Mouse (Mus musculus) heart, embryonic 11.5 days (tissue): Measurements from ENCODE around the gene Tmcc3. TPM values are rescaled to one million over a fixed set of nuclear protein-coding genes. Genes with fewer than 3 reads are reported as not detected.

Experiments used
- ATAC-seq: fragments of 200-750 bp; cut with Nextera tagmentation; replicated peaks from 2 replicates; pipeline ENCODE4 v1.8.0; 2017; ENCODE audit warnings: moderate library complexity; ENCODE audit not compliant: insufficient number of reproducible peaks, low FRiP score, low TSS enrichment
- H3K27ac ChIP-seq: fragments of 300-500 bp; sonication (generic); 2 replicates; pipeline ENCODE4 v1.5.1; 2014; ENCODE audit warnings: mild to moderate bottlenecking, low read depth, low read length
- H3K27me3 ChIP-seq: fragments of 300-500 bp; sonication (generic); 2 replicates; pipeline ENCODE4 v1.6.1; 2014; ENCODE audit warnings: mild to moderate bottlenecking, low read length, mixed read lengths; ENCODE audit not compliant: control insufficient read depth, insufficient read depth
- H3K36me3 ChIP-seq: fragments of 300-500 bp; sonication (generic); 2 replicates; pipeline ENCODE4 v1.6.1; 2014; ENCODE audit warnings: mild to moderate bottlenecking, low read length, moderate library complexity, mixed read lengths; ENCODE audit not compliant: control insufficient read depth, insufficient read depth
- H3K4me1 ChIP-seq: fragments of 300-500 bp; sonication (generic); 2 replicates; pipeline ENCODE4 v1.6.1; 2014; ENCODE audit warnings: low read length; ENCODE audit not compliant: control insufficient read depth, insufficient read depth
- H3K4me2 ChIP-seq: fragments of 300-500 bp; sonication (generic); 2 replicates; pipeline ENCODE4 v1.6.1; 2014; ENCODE audit warnings: mild to moderate bottlenecking, moderate library complexity
- H3K4me3 ChIP-seq: fragments of 300-500 bp; sonication (generic); 2 replicates; pipeline ENCODE4 v1.5.1; 2014; ENCODE audit warnings: low read depth, low read length
- H3K9ac ChIP-seq: fragments of 300-500 bp; sonication (generic); 2 replicates; pipeline ENCODE4 v1.6.1; 2014; ENCODE audit warnings: mild to moderate bottlenecking, low read depth, low read length, moderate library complexity
- H3K9me3 ChIP-seq: fragments of 300-500 bp; sonication (generic); replicated peaks from 2 replicates; pipeline ENCODE4 v1.6.1; 2016; ENCODE audit warnings: low read length; ENCODE audit not compliant: control insufficient read depth
- WGBS: fragments of 180-500 bp; shearing (Covaris S2); extraction: QIAGEN DNeasy Blood & Tissue Kit; methylation state at CpG from one replicate; pipeline ENCODE4 v1.1.7; 2014; ENCODE audit not compliant: insufficient replicate concordance; 5-methylcytosine and 5-hydroxymethylcytosine counted together
- polyA plus RNA-seq: library from polyadenylated mRNA; unstranded; fragments of >200 nt; fragmentation: Nextera tagmentation; extraction: Ambion mirVana; gene quantifications from 2 replicates; pipeline ENCODE4 v1.2.1, GENCODE M21; 2014

The Tmcc3 gene
- polyA plus RNA-seq, 1 experiment from 2014 or later: 10.9 TPM

- ATAC-seq: peak; percentile 55; the same call in 1 of the 2 replicates
- H3K4me1 ChIP-seq: 0 out of 2 replicates have a peak, but pooled peaks cover 4% of the 10 kb centered on the region
- H3K27ac ChIP-seq: no peak overlapping the region
- H3K4me2 ChIP-seq: no peak overlapping the region
- H3K9ac ChIP-seq: no peak overlapping the region
- no peaks in the 10 kb centered on the region for H3K36me3 ChIP-seq
- 47% methylated on average over 5 of the region's 5 CpGs for WGBS
- no peaks in the 10 kb centered on the region for H3K9me3 ChIP-seq
- H3K27me3 ChIP-seq: no peaks in the 10 kb centered on the region
- H3K4me3 ChIP-seq: no peak overlapping the region
These were observed 297.6 kb downstream of the Tmcc3 start for GRCm38 (mm10) chr10:94609309-94609777.

GRCm38 (mm10) chr10:94611228-94611968, 299.6 kb downstream of the Tmcc3 start:
- ATAC-seq: no peak
- Histone ChIP-seq H3K9ac (no peak overlapping the region), H3K4me1 (0 out of 2 replicates have a peak, but pooled peaks cover 4% of the 10 kb centered on the region), H3K36me3 (no peaks in the 10 kb centered on the region), H3K27ac (no peak overlapping the region), H3K9me3 (no peaks in the 10 kb centered on the region), H3K4me2 (no peak overlapping the region), H3K27me3 (no peaks in the 10 kb centered on the region), H3K4me3 (no peak overlapping the region)
- WGBS: 61% methylated on average over 13 of the region's 13 CpGs

- WGBS: 63% methylated on average over 4 of the region's 4 CpGs
- Histone ChIP-seq H3K4me2 (no peak overlapping the region), H3K27me3 (no peaks in the 10 kb centered on the region), H3K9ac (no peak overlapping the region), H3K4me3 (no peak overlapping the region), H3K9me3 (no peaks in the 10 kb centered on the region), H3K27ac (no peak overlapping the region), H3K4me1 (0 out of 2 replicates have a peak, but pooled peaks cover 4% of the 10 kb centered on the region), H3K36me3 (no peaks in the 10 kb centered on the region)
- ATAC-seq: no peak
These were observed 300.3 kb downstream of the Tmcc3 start for GRCm38 (mm10) chr10:94611969-94612440.

GRCm38 (mm10) chr10:94619586-94619985, 307.8 kb downstream of the Tmcc3 start:
- H3K4me1 ChIP-seq: no peaks in the 10 kb centered on the region
- no peak for ATAC-seq
- H3K4me3 ChIP-seq: no peak overlapping the region
- peaks cover 15% of the 10 kb centered on the region for H3K27me3 ChIP-seq
- no peaks in the 10 kb centered on the region for H3K9me3 ChIP-seq
- 82% methylated on average over 5 of the region's 5 CpGs for WGBS
- H3K27ac ChIP-seq: no peak overlapping the region
- H3K4me2 ChIP-seq: no peak overlapping the region
- H3K36me3 ChIP-seq: no peaks in the 10 kb centered on the region
- no peak overlapping the region for H3K9ac ChIP-seq

GRCm38 (mm10) chr10:94620561-94620960, 308.8 kb downstream of the Tmcc3 start:
- Histone ChIP-seq H3K4me2 (no peak overlapping the region), H3K4me1 (no peaks in the 10 kb centered on the region), H3K27me3 (peaks cover 15% of the 10 kb centered on the region), H3K9me3 (no peaks in the 10 kb centered on the region), H3K9ac (no peak overlapping the region), H3K36me3 (no peaks in the 10 kb centered on the region), H3K4me3 (no peak overlapping the region), H3K27ac (no peak overlapping the region)
- no peak for ATAC-seq
- 48% methylated on average over 6 of the region's 6 CpGs for WGBS

GRCm38 (mm10) chr10:94621420-94622225, 309.9 kb downstream of the Tmcc3 start:
- Histone ChIP-seq H3K27ac (no peak overlapping the region), H3K4me1 (no peaks in the 10 kb centered on the region), H3K4me2 (no peak overlapping the region), H3K27me3 (peaks cover 15% of the 10 kb centered on the region), H3K9ac (no peak overlapping the region), H3K36me3 (no peaks in the 10 kb centered on the region), H3K9me3 (no peaks in the 10 kb centered on the region), H3K4me3 (no peak overlapping the region)
- 13% methylated on average over 13 of the region's 13 CpGs for whole genome bisulfite sequencing
- no peak for ATAC-seq

GRCm38 (mm10) chr10:94622281-94622680, 310.5 kb downstream of the Tmcc3 start:
- Histone ChIP-seq H3K36me3 (no peaks in the 10 kb centered on the region), H3K4me1 (no peaks in the 10 kb centered on the region), H3K9me3 (no peaks in the 10 kb centered on the region), H3K4me2 (no peak overlapping the region), H3K4me3 (no peak overlapping the region), H3K27me3 (peaks cover 15% of the 10 kb centered on the region), H3K27ac (no peak overlapping the region), H3K9ac (no peak overlapping the region)
- ATAC-seq: no peak
- WGBS: 45% methylated on average over 5 of the region's 5 CpGs

- Histone ChIP-seq H3K36me3 (no peaks in the 10 kb centered on the region), H3K27ac (no peak overlapping the region), H3K4me1 (no peaks in the 10 kb centered on the region), H3K9me3 (no peaks in the 10 kb centered on the region), H3K9ac (no peak overlapping the region), H3K4me3 (no peak overlapping the region), H3K27me3 (peaks cover 15% of the 10 kb centered on the region), H3K4me2 (no peak overlapping the region)
- WGBS: 47% methylated on average over 9 of the region's 9 CpGs
- ATAC-seq: no peak
These were observed 311.1 kb downstream of the Tmcc3 start for GRCm38 (mm10) chr10:94622828-94623227.
